Mouse (Mus musculus): ENCODE measurements around the gene Kdelc2. TPM values are rescaled to one million over a fixed set of nuclear protein-coding genes. Genes with fewer than 3 reads are reported as not detected.

The Kdelc2 gene
- total RNA-seq (2012; rRNA removed): not detected in 2 replicates
- total RNA-seq (2014; rRNA removed): not detected in 2 replicates
- not detected in 2 replicates for polyA plus RNA-seq (2012; ENCODE audit: insufficient read length, low read depth)

DNA sequence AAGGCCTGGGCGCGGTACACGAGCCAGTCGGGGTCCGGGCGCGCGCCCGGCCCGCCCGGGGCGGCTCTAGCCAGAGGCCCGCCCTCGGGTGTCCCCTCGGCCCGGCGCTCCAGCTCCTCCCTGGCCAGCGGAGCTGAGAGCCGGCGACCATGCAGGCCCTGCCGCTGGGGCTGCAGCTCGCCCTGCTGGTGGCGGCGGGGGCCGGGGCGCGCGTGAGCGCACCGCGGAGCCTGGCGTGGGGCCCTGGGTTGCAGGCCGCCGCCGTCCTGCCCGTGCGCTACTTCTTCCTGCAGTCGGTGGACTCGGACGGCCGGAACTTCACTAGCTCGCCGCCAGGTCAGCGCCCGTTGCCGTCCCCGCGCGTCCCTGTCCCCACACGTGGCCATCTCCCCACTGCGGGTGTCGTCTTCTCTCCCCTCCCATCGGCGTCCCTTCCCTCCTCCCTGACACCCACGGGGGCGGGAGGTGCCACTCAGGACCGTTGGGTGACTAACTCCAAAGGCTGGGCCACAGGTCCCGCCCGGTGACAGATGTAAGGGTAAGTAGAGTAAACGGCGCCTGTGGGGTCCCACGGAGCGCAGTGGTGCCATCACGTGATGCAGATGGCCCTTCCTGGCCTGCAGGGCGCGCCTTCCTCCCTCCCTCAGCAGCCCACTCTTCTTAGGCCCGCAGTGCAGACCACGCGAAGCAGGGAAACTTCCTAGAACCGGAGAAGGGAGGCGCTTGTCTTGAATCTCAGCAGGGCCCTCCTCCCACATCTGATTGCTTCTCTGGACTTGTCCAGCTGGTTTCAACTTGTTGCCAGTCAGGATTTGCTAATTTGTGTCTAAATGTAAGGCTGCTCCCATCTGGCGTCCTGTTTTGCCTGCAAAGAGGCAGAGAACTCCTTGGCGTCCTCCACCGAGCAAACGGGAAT lies at the start of gene Kdelc2:
TSS of gene Kdelc2 (plus strand) at position 75 of the 916 bp plus-strand sequence.
- no peak within 1 kb of the TSS for H3K4me3 ChIP-seq (replicated peaks in 1 of 3; ENCODE audit: low read depth in 2 of 3, low read length in 2 of 3, poor library complexity in 1 of 3)
- dilution Hi-C loops (cut with MboI; ENCODE audit: extremely low pct_ligation_motif_present, extremely low pct_unique_long_range_greater_than_20kb, low sequenced_read_pairs): no loop called here

DNA sequence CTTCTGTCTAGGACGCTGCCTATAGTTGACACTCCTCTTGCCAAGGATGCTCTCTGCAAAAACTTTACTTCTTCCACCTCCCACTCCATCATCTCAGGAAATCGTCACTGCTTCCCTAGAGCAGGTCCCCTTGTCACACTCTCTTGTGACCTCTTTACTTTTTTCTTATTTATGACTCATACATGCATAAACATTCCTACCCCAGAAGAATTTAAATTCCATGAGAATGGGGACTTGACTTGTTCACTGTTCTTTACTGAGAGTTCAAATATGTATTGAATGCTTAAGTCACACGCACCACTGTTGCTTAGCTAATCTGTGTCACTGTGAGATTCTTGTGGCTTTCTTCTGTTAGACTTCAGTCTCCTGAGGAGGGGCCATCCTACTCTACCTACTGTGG lies 48.7 kb upstream of the Kdelc2 start:
- no peaks in the 10 kb centered on the region for H3K36me3 ChIP-seq (replicated peaks in 1 of 2; ENCODE audit: control insufficient read depth in 1 of 2, insufficient read depth in 1 of 2, low read length in 1 of 2)
- DNase-seq (ENCODE audit: extremely low read depth): no peak
- H3K4me1 ChIP-seq (ENCODE audit: control insufficient read depth in 1 of 2, insufficient read depth in 2 of 2): peaks cover 12 to 20% of the 10 kb centered on the region in 2 experiments; a peak in 3 of 4 replicates
- H3K4me3 ChIP-seq (replicated peaks in 1 of 3; ENCODE audit: low read depth in 2 of 3, low read length in 2 of 3, poor library complexity in 1 of 3): no peak overlapping the region
- dilution Hi-C loops (cut with MboI; ENCODE audit: extremely low pct_ligation_motif_present, extremely low pct_unique_long_range_greater_than_20kb, low sequenced_read_pairs) (no loop called here), in situ Hi-C loops (cut with MboI; ENCODE audit: low pct_ligation_motif_present, low pct_unique_long_range_greater_than_20kb, low sequenced_read_pairs) (no loop called here)
- H3K4me2 ChIP-seq (ENCODE audit: insufficient read depth, low read depth, poor library complexity, severe bottlenecking): no peak overlapping the region
- H3K9ac ChIP-seq (ENCODE audit: insufficient read depth, low read depth): no peak overlapping the region
- no peak for TF ChIP-seq EP300 (IDR thresholded peaks at IDR 0.05; ENCODE audit: low read length)
- no peak for TF ChIP-seq JUN (IDR thresholded peaks at IDR 0.05; ENCODE audit: insufficient read depth, low read depth, low read length)
- TF ChIP-seq BHLHE40 (IDR thresholded peaks at IDR 0.05; ENCODE audit: low read depth, low read length): no peak
- TF ChIP-seq MEF2A (IDR thresholded peaks at IDR 0.05; ENCODE audit: borderline replicate concordance, low read depth, low read length): no peak
- TF ChIP-seq NELFE (IDR thresholded peaks at IDR 0.05; ENCODE audit: low read depth, low read length): no peak
- no peak for TF ChIP-seq SIN3A (IDR thresholded peaks at IDR 0.05; ENCODE audit: low read length)
- TF ChIP-seq CTCF (conservative IDR thresholded peaks at IDR 0.05 in 1 of 2, IDR thresholded peaks at IDR 0.05 in 1 of 2; ENCODE audit: low read depth in 2 of 2, low read length in 2 of 2): no peak
- no peak for TF ChIP-seq KAT2A (IDR thresholded peaks at IDR 0.05; ENCODE audit: insufficient replicate concordance, low read length)
- TF ChIP-seq NRF1 (IDR thresholded peaks at IDR 0.05; ENCODE audit: low read depth, low read length): no peak
- no peak for TF ChIP-seq ZNF384 (IDR thresholded peaks at IDR 0.05; ENCODE audit: low read depth, low read length)
- no peak for TF ChIP-seq TCF12 (IDR thresholded peaks at IDR 0.05; ENCODE audit: low read depth, low read length)
- no peak for TF ChIP-seq E2F4 (IDR thresholded peaks at IDR 0.05; ENCODE audit: insufficient replicate concordance, low read depth, low read length)
- TF ChIP-seq RAD21 (IDR thresholded peaks at IDR 0.05; ENCODE audit: low read depth, low read length): no peak
- no peak for TF ChIP-seq USF1 (IDR thresholded peaks at IDR 0.05; ENCODE audit: low read depth, low read length)
- TF ChIP-seq ZMIZ1 (IDR thresholded peaks at IDR 0.05; ENCODE audit: low read depth, low read length): no peak
- TF ChIP-seq JUND (conservative IDR thresholded peaks at IDR 0.05; ENCODE audit: low read depth, low read length): no peak
- no peak overlapping the region for H3K27ac ChIP-seq (ENCODE audit: insufficient read depth, low read depth)
- H3K27me3 ChIP-seq (replicated peaks): no peaks in the 10 kb centered on the region
- no peaks in the 10 kb centered on the region for H3K9me3 ChIP-seq (replicated peaks; ENCODE audit: low read length)
- no peaks in the 10 kb centered on the region for H3K79me2 ChIP-seq (replicated peaks; ENCODE audit: control insufficient read depth, extremely low read depth, insufficient read depth, poor library complexity, severe bottlenecking)

More for the DNA sequence above, at the start of gene Kdelc2:
- H3K27ac ChIP-seq (ENCODE audit: insufficient read depth, low read depth): no peak within 1 kb of the TSS
- no peaks in the 10 kb centered on the region for H3K79me2 ChIP-seq (replicated peaks; ENCODE audit: control insufficient read depth, extremely low read depth, insufficient read depth, poor library complexity, severe bottlenecking)
- H3K9me3 ChIP-seq (replicated peaks; ENCODE audit: low read length): no peaks in the 10 kb centered on the region
- no peak within 1 kb of the TSS for H3K4me2 ChIP-seq (ENCODE audit: insufficient read depth, low read depth, poor library complexity, severe bottlenecking)
- no peaks in the 10 kb centered on the region for H3K36me3 ChIP-seq (replicated peaks in 1 of 2; ENCODE audit: control insufficient read depth in 1 of 2, insufficient read depth in 1 of 2, low read length in 1 of 2)
- H3K27me3 ChIP-seq (replicated peaks): no peaks in the 10 kb centered on the region
- DNase-seq (ENCODE audit: extremely low read depth): no peak
- TF ChIP-seq JUN (IDR thresholded peaks at IDR 0.05; ENCODE audit: insufficient read depth, low read depth, low read length) (no peak), BHLHE40 (IDR thresholded peaks at IDR 0.05; ENCODE audit: low read depth, low read length) (no peak)
- in situ Hi-C loops (cut with MboI; ENCODE audit: low pct_ligation_motif_present, low pct_unique_long_range_greater_than_20kb, low sequenced_read_pairs): no loop called here
- no peak within 1 kb of the TSS for H3K9ac ChIP-seq (ENCODE audit: insufficient read depth, low read depth)
- H3K4me1 ChIP-seq (ENCODE audit: control insufficient read depth in 1 of 2, insufficient read depth in 2 of 2): peaks cover 6 to 14% of the 10 kb centered on the region in 2 experiments; a peak in 3 of 4 replicates
